Mouse (Mus musculus): ENCODE measurements around the gene Platr25. TPM values are rescaled to one million over a fixed set of nuclear protein-coding genes. Genes with fewer than 3 reads are reported as not detected.
"Not testable (repeated sequence)": the region's sequence is repeated elsewhere in the genome, so short reads cannot be mapped to it uniquely, and the experiment has no call there.

Platr25 gene
- total RNA-seq (2021), result 10 to 100 TPM; 11.4 to 11.7 TPM

GRCm38 (mm10) chr13:62760432-62761415, at the start of gene Platr25:
Gene Platr25 (minus strand): TSS chr13:62760709.
- peak; percentile 16 to 42 for DNase-seq (ENCODE audit: extremely low spot score in 1 of 2, low spot score in 1 of 2)

- DNase-seq (ENCODE audit: extremely low spot score in 1 of 2, low spot score in 1 of 2), result not testable (repeated sequence)
Observed at GRCm38 (mm10) chr13:62807981-62808380, 47.5 kb upstream of the Platr25 start.

DNA sequence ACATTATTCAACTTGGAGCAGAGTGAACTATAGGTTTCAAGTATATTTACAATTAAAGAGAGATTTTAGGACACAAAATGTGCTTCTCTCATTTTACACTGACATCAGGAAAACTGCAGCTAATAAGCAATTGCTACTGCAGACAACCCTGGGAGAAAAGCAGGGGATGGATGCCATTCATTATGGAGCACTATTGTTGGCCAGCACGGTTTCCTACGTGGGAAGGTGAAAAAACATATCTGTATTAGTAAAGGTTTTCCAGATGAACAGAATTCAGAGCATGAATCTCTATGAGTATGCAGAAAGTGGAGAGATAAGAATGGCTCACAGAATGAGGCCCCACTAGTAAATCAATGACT, 25.6 kb upstream of the Platr25 start:
- DNase-seq (ENCODE audit: extremely low spot score in 1 of 2, low spot score in 1 of 2), result not testable (repeated sequence)

GRCm38 (mm10) chr13:62785199-62786134, 25.0 kb upstream of the Platr25 start, which contains the start of gene Gm5141:
Gene Gm5141 (minus strand): TSS chr13:62785808.
- peak; percentile 37 to 38 for DNase-seq (ENCODE audit: extremely low spot score in 1 of 2, low spot score in 1 of 2)

DNA sequence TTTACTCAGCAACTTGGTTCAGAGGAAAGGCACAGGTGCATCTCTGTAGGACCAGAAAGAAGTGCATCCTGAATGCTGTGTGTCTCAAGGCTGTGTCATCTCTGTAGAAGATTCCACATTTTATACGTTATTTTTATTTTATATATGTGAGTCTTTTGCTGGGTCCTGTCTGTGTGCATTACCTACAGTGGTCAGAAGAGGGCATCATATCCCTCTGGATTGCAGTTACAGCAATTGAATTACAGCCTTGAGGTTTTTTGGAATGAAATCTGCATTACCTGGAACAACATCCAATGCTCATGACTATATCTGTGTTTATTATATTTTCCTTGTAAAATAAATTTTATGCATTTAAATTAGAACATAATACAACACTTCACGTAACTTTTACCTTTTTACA, 3.3 kb upstream of the Platr25 start:
- peak; percentile 13 to 57 for DNase-seq (ENCODE audit: extremely low spot score in 1 of 2, low spot score in 1 of 2)

- no peak for DNase-seq (ENCODE audit: extremely low spot score in 1 of 2, low spot score in 1 of 2)
Observed at GRCm38 (mm10) chr13:62733322-62733721, 27.2 kb downstream of the Platr25 start.

GRCm38 (mm10) chr13:62712611-62713010, 47.9 kb downstream of the Platr25 start:
- DNase-seq (ENCODE audit: extremely low spot score in 1 of 2, low spot score in 1 of 2), result not testable (repeated sequence)

GRCm38 (mm10) chr13:62685287-62685648, 75.2 kb downstream of the Platr25 start:
- DNase-seq (ENCODE audit: extremely low spot score in 1 of 2, low spot score in 1 of 2), result not testable (repeated sequence)

GRCm38 (mm10) chr13:62684608-62685286, 75.8 kb downstream of the Platr25 start:
- peak; percentile 8 to 17 for DNase-seq (ENCODE audit: extremely low spot score in 1 of 2, low spot score in 1 of 2)

DNA sequence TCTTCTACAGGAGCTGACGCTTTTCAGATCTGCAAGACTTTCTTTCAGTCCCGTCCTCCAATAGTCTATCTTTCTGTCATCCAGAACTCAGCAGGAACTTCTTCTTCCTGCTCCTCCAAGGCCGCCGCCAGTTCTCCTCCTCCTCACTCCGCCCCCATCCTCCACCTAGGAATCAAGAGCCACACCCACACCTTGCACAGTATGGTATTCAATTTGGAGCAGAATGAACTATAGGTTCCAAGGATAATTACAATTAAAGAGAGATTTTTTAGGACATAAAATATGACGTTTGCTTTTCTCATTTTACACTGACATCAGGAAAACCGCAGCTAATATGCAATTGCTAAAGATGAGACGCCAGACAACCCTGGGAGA, 107.2 kb downstream of the Platr25 start:
- DNase-seq (ENCODE audit: extremely low spot score in 1 of 2, low spot score in 1 of 2), result no peak

DNA sequence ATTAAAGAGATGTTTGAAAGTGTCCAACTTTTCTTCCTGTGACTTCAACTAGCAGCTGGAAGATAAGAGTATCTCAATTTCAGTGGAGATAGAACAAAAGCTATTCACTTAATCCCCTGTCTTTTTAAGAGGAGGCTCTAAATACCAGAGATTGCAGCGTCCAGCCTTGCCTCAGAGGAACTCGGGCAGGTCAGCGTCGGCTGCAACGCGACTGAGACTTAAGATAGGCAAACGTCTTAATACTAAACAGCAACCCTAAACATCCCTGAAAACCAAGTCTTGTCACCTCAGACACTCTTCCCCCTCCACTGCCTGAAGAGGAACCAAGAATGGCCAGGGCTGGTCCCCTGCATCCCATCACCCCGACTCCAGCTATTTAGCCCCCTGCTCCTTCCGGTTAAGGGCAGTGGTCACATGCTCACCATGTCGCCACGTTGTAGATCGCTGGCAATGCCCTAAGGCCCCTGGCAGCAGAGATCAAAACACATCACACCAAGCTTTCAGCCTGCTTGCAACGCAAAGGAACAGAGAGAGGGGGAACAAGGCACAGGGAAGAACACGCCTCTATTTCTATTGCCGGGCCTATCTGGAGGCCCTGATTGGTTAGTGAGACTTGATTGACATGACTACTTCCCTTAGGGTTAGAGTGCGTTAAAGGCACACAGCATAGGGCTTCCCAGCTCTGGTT, 107.7 kb downstream of the Platr25 start:
- DNase-seq (ENCODE audit: extremely low spot score in 1 of 2, low spot score in 1 of 2), result peak; percentile 28 to 38

DNA sequence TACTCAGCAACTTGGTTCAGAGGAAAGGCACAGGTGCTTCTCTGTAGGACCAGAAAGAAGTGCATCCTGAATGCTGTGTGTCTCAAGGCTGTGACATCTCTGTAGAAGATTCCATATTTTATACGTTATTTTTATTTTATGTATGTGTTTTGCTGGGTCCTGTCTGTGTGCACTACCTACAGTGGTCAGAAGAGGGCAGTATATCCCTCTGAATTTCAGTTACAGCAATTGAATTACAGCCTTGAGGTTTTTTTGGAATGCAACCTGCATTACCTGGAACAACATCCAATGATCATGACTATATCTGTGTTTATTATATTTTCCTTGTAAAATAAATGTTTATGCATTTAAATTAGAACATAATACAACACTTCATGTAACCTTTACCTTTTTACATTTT, 133.4 kb downstream of the Platr25 start:
- DNase-seq (ENCODE audit: extremely low spot score in 1 of 2, low spot score in 1 of 2), result peak in 1 of 2 experiments; percentile 31

DNA sequence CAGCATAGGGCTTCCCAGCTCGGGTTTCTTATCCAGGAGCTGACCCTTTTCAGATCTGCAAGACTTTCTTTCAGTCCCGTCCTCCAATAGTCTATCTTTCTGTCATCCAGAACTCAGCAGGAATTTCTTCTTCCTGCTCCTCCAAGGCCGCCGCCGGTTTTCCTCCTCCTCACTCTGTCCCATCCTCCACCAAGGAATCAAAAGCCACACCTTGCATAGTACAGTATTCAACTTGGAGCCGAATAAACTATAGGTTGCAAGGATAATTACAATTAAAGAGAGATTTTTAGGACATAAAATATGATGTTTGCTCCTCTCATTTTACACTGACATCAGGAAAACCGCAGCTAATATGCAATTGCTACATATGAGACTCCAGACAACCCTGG, 136.2 kb downstream of the Platr25 start:
- DNase-seq (ENCODE audit: extremely low spot score in 1 of 2, low spot score in 1 of 2), result peak in 1 of 2 experiments; percentile 13

DNA sequence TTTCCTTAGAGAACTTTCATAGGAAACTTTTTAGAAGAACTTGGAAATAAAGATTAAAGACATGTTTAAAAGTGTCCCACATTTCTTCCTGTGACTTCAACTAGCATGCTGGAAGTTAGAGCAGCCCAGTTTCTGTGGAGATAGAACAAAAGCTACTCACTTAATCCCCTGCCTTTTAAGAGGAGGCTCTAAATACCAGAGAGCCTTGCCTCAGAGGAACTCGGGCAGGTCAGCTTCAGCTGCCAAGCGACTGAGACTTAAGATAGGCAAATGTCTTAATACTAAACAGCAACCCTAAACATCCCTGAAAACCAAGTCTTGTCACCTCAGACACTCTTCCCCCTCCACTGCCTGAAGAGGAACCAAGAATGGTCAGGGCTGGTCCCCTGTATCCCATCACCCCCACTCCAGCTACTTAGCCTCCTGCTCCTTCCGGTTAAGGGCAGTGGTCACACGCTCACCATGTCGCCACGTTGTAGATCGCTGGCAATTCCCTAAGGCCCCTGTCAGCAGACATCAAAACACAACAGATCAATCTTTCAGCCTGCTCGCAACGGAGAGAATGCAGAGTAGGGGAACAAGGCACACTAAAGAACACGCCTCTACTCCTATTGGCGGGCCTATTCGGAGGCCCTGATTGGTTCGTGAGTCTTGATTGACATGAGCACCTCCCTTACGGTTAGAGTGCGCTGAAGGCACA, 136.8 kb downstream of the Platr25 start, which contains the start of gene 6720489N17Rik:
6720489N17Rik (minus strand) TSS at position 606 of the 700 bp plus-strand sequence.
- peak in 1 of 2 experiments; percentile 52 for DNase-seq (ENCODE audit: extremely low spot score in 1 of 2, low spot score in 1 of 2)

Small RNAs within 50 kb of the gene (microRNA-seq; reads per million reads assigned to microRNA genes)
- 0 reads per million in 2 experiments for gene Gm24020
- gene Gm24588, result 0 reads per million in 2 experiments
- 0 reads per million in 2 experiments for gene Mir713

Other genes starting within 250 kb of the Platr25 start
- gene Zfp935, start 202.2 kb downstream of the Platr25 start, total RNA-seq (2021), result under 1 TPM in 1 of 2 experiments, not detected in 1; 0.59 TPM
- gene Zfp934, start 189.5 kb downstream of the Platr25 start, total RNA-seq (2021), result 1 to 10 TPM; 6.0 to 8.7 TPM
- gene 6720489N17Rik, start 136.5 kb downstream of the Platr25 start, total RNA-seq (2021), result 1 to 10 TPM; 3.3 to 4.2 TPM
- 1 to 10 TPM; 3.8 to 7.6 TPM for gene Gm5141, start 25.1 kb upstream of the Platr25 start, total RNA-seq (2021)
- gene Fbp2, start 97.7 kb upstream of the Platr25 start, total RNA-seq (2021), result not detected
- under 1 TPM in 1 of 2 experiments, not detected in 1; 0.39 TPM for gene Fbp1, start 127.6 kb upstream of the Platr25 start, total RNA-seq (2021)
- gene 2010111I01Rik, start 204.2 kb upstream of the Platr25 start, total RNA-seq (2021), result 10 to 100 TPM; 70.6 to 82.7 TPM

All from layer of hippocampus, postnatal 25 days (tissue).